Mouse (Mus musculus) liver, adult 2 months (tissue): ENCODE data around the gene Ifitm1. TPM values are rescaled to one million over a fixed set of nuclear protein-coding genes. Genes with fewer than 3 reads are reported as not detected.

ENCODE experiments used
- DNase-seq: peaks from one replicate; pipeline ENCODE4 v3.0.0-alpha.2; 2011; ENCODE audit warnings: low read depth, low spot score; ENCODE audit errors: extremely low read depth
- H3K27ac ChIP-seq: fragments of 200-500 bp; replicated peaks from 2 replicates; pipeline ENCODE4 v1.5.1; 2012; ENCODE audit warnings: low read depth, mild to moderate bottlenecking, control low read depth, inconsistent platforms, low read length; ENCODE audit not compliant: insufficient read depth
- H3K27me3 ChIP-seq: fragments of 200-500 bp; 2 replicates; pipeline ENCODE4 v1.6.1; 2012; ENCODE audit warnings: mild to moderate bottlenecking, moderate library complexity, low read length, inconsistent platforms; ENCODE audit not compliant: control insufficient read depth, insufficient read depth
- H3K36me3 ChIP-seq: fragments of 200-500 bp; 2 replicates; pipeline ENCODE4 v1.6.1; 2012; ENCODE audit warnings: low read length, inconsistent platforms; ENCODE audit not compliant: control insufficient read depth, insufficient read depth
- H3K4me1 ChIP-seq: fragments of 200-500 bp; 2 replicates; pipeline ENCODE4 v1.6.1; 2011; ENCODE audit warnings: low read length; ENCODE audit not compliant: control insufficient read depth, insufficient read depth
- H3K4me3 ChIP-seq: fragments of 200-500 bp; 2 replicates; pipeline ENCODE4 v1.5.1; 2011; ENCODE audit warnings: low read depth, mild to moderate bottlenecking, control low read depth, low read length, moderate library complexity; ENCODE audit not compliant: insufficient read depth
- H3K79me2 ChIP-seq: fragments of 200-500 bp; 2 replicates; pipeline ENCODE4 v1.6.1; 2012; ENCODE audit warnings: inconsistent platforms, mild to moderate bottlenecking, low read length, moderate library complexity; ENCODE audit not compliant: control insufficient read depth, insufficient read depth
- H3K9ac ChIP-seq: fragments of 200-500 bp; 2 replicates; pipeline ENCODE4 v1.6.1; 2012; ENCODE audit warnings: low read depth, mild to moderate bottlenecking, control low read depth, inconsistent platforms, low read length
- CTCF ChIP-seq: fragments of 200-500 bp; IDR thresholded peaks from 2 replicates; pipeline ENCODE4 v1.5.1; 2011; ENCODE audit warnings: low read depth, low read length, control low read depth
- POLR2A ChIP-seq: fragments of 200-500 bp; IDR thresholded peaks from 2 replicates; pipeline ENCODE4 v1.6.1; 2011; ENCODE audit warnings: low read length, control low read depth; ENCODE audit not compliant: insufficient read depth; ENCODE audit errors: extremely low read depth
- WGBS: fragments of 180-500 bp; shearing (Covaris S2); methylation state at CpG from one replicate; pipeline ENCODE4 v1.1.7; 2018; 5-methylcytosine and 5-hydroxymethylcytosine counted together
- polyA plus RNA-seq: library from polyadenylated mRNA; depleted of rRNA; stranded (reverse); fragments of >200 nt; gene quantifications from 2 replicates; pipeline ENCODE4 v1.2.3, GENCODE M21; 2012
- total RNA-seq: library from RNA; depleted of rRNA; stranded (reverse); fragments of >200 nt; gene quantifications from 2 replicates; pipeline ENCODE4 v1.2.3, GENCODE M21; 2014

Gene Ifitm1
- total and polyA plus RNA-seq, 2 experiments = 11.2 to 79.4 TPM

DNA sequence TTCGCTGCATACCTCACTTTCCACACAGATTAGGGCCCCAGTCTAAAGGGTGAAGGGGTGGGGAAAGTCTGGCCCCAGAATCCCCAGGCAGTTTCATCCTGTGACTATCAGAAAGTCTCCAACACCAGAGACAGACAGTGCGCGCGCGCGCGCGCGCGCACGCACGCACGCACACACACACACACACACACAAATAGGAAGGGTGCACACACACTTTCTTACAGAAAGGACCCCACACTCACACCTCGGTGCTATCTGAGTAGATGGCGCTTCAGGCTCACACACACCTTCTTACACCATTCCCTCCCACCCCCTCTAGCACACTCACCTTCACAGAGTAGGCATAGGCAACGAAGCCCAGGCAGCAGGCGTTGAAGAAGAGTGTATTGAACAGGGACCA lies 11.7 kb upstream of the Ifitm1 start:
- 3% methylated on average over 17 of the region's 17 CpGs for WGBS
- Histone ChIP-seq H3K36me3 (no peaks in the 10 kb centered on the region), H3K4me1 (peaks cover 11% of the 10 kb centered on the region), H3K9ac (peak overlapping the region; percentile 88), H3K4me3 (peak overlapping the region; percentile 77), H3K27ac (peak overlapping the region; percentile 95), H3K27me3 (no peaks in the 10 kb centered on the region), H3K79me2 (peaks cover 17% of the 10 kb centered on the region)
- no peak for TF ChIP-seq POLR2A
- no peak for TF ChIP-seq CTCF
- peak; percentile 50 for DNase-seq

DNA sequence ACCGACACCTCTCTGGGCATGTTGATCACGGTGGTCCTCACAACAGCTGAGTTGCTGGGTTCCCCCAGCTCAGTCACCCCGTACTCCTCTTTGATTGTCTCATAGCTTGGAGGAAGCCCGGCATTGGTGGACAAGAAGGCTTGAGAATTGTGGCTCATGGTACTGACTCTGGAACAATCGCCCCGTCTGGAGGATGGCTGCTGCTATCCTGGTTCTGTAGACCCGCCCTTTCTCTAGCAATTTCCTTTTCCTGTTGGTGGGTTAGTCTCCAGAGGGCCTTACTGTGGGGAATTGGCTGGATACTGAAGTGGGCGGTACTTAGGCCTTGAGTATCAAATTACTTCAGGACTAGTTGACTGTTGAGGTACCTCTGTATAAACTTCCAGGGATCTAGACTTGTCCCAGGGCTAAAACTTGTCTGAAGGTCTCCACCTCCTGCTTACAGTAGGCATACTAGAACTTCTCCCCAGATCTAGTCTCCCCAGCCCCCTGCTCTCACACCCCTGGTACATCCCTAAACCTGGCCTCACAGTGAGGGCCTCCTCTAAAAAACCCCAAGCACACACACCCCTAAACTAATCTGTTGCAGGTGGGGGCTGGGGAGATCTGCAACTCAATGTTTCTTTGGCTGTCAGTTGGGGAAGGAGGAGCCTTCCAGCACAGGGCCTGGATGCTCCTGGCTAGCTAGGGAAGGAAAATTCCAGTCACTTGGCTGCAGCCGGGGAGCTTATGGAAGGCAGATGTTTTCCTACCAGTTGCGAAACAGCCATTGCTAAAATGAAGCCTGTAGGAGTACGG lies 11.1 kb upstream of the Ifitm1 start, which contains the start of the genes Gm45717 and Ifitm2:
TSS of gene Gm45717 (minus strand) at position 180 of the 798 bp plus-strand sequence.
TSS of gene Ifitm2 (minus strand) at position 230 of the 798 bp plus-strand sequence.
- TF ChIP-seq CTCF (no peak), POLR2A (no peak)
- peaks cover 7% of the 10 kb centered on the region for H3K4me1 ChIP-seq
- H3K4me3 ChIP-seq = peak within 1 kb of the TSS; percentile 77
- H3K27me3 ChIP-seq = no peaks in the 10 kb centered on the region
- H3K27ac ChIP-seq = peak within 1 kb of the TSS; percentile 95
- DNase-seq = peak; percentile 95
- H3K9ac ChIP-seq = peak within 1 kb of the TSS; percentile 88
- H3K36me3 ChIP-seq = no peaks in the 10 kb centered on the region
- H3K79me2 ChIP-seq = peaks cover 17% of the 10 kb centered on the region
- under 1% methylated on average over 11 of the region's 11 CpGs for WGBS

DNA sequence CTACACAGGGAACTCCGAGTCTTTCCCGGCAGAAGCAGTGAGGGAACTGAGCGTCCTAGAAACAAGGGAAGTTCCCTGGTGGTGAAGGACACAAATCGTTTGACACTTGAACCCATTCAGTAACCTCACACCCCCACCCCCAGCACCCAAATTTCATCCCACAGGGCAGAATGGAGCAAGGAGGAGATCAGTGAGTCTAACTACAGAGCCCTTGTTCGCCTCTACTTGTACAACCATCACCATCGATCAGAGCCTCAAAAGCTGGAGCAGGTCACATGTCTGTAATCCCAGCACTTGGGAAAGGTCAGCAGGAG lies 10.5 kb upstream of the Ifitm1 start:
- H3K27me3 ChIP-seq = no peaks in the 10 kb centered on the region
- TF ChIP-seq CTCF (no peak), POLR2A (no peak)
- WGBS = 3% methylated on average over 6 of the region's 6 CpGs
- peaks cover 7% of the 10 kb centered on the region for H3K4me1 ChIP-seq
- H3K9ac ChIP-seq = peak overlapping the region; percentile 7; the same call in 1 of the 2 replicates
- H3K4me3 ChIP-seq = no peak overlapping the region
- peaks cover 17% of the 10 kb centered on the region for H3K79me2 ChIP-seq
- peak overlapping the region; percentile 88 for H3K27ac ChIP-seq
- no peaks in the 10 kb centered on the region for H3K36me3 ChIP-seq
- no peak for DNase-seq

DNA sequence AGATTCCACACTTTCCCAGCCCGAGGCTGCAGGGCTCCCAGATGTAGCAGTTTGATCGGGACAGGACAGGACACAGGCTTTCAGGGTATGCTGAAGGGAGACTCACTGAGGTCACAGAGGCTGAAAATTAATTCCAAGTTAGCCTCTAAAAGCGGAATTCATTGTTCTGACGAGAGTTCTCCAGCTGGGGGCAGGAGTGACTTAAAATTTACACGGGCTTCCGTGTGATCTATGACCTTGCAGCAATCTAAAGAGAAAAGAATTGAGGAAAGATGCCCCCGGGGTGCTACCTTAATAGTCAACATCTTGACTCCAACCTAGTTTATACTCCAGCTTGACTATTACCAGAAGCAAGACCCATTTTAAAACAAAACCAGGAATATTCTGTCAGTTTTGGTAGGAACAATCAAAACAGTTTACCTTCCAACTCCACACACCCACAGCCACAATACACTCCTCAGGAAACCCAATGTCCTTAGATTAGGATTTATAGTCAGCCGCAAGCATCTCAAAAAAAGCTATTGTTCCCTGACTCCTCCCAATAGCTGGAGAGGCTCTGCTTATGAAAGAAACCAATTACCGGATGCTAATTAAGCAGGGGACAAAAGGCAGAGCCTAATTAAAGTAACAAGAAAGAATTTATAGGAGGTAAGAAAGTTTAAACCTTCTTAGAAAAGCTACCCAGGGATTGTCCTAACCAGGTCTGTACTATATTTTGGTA lies 7.7 kb upstream of the Ifitm1 start:
- DNase-seq = peak; percentile 48
- 18% methylated on average over 9 of the region's 9 CpGs for WGBS

DNA sequence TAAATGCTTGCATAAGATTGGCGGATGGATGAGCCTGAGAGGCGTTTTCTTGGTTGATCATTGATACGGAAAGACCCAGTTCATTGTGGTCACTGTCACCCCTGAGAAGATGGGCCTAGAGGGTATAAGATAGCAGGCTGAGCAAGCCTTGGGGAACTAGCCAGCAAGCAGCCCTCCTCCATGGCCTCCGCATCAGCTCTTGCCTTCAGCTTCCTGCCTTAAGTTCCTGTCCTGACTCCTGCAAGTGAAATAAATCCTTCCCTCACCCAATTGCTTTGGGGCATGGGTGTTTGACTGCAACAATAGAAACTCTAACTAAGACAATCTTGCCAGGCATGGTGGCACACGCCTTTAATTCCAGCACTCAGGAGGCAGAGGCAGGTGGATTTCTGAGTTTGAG lies 7.0 kb upstream of the Ifitm1 start:
- no peak for DNase-seq
- 89% methylated on average over 5 of the region's 5 CpGs for WGBS
- no peaks in the 10 kb centered on the region for H3K36me3 ChIP-seq
- peaks cover 5% of the 10 kb centered on the region for H3K79me2 ChIP-seq
- no peak overlapping the region for H3K9ac ChIP-seq
- H3K27me3 ChIP-seq = no peaks in the 10 kb centered on the region
- H3K4me1 ChIP-seq = peaks cover 4% of the 10 kb centered on the region
- H3K27ac ChIP-seq = no peak overlapping the region
- TF ChIP-seq POLR2A (no peak), CTCF (no peak)
- H3K4me3 ChIP-seq = no peak overlapping the region

More for the DNA sequence above, 7.7 kb upstream of the Ifitm1 start:
- H3K36me3 ChIP-seq = no peaks in the 10 kb centered on the region
- peaks cover 4% of the 10 kb centered on the region for H3K4me1 ChIP-seq
- no peaks in the 10 kb centered on the region for H3K27me3 ChIP-seq
- H3K27ac ChIP-seq = no peak overlapping the region
- H3K79me2 ChIP-seq = peaks cover 8% of the 10 kb centered on the region
- H3K9ac ChIP-seq = no peak overlapping the region
- TF ChIP-seq POLR2A (no peak), CTCF (no peak)
- H3K4me3 ChIP-seq = no peak overlapping the region

DNA sequence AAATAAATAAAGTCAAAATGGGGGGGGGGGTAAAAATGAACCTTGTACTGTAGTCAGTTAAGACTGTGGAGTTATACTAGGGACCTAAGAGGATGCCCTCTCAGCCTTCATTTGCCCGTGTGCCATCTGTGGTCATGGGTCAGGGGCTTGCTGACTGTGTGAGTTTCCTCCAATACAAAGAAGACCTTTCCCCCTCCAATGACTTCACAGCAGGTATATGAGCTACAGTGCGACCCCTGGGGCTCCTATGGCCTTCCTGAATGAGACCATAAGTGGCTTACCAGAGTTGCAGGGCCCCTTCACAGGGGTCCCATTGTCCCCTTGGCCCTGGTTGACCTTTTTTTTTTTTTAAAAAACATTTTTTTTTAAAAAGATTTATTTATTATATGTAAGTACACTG lies 5.6 kb upstream of the Ifitm1 start:
- TF ChIP-seq POLR2A = no peak
- TF ChIP-seq CTCF = no peak
- DNase-seq = no peak
- Histone ChIP-seq H3K79me2 (no peaks in the 10 kb centered on the region), H3K4me1 (peaks cover 4% of the 10 kb centered on the region), H3K27ac (no peak overlapping the region), H3K9ac (no peak overlapping the region), H3K4me3 (no peak overlapping the region), H3K36me3 (no peaks in the 10 kb centered on the region), H3K27me3 (no peaks in the 10 kb centered on the region)
- 88% methylated on average over 2 of the region's 2 CpGs for WGBS
